Mouse (Mus musculus) adipocyte (in vitro differentiated cells): ENCODE data around the gene Olfr142.
"Not testable (repeated sequence)": the region's sequence is repeated elsewhere in the genome, so short reads cannot be mapped to it uniquely, and the experiment has no call there.

Experiments used
- DNase-seq: peaks from one replicate; pipeline ENCODE4 v3.0.0-alpha.2; 2016; ENCODE audit warnings: low spot score

Gene Olfr142

GRCm38 (mm10) chr2:90257492-90257891 lies at the start of gene Olfr142:
Gene Olfr142 (minus strand): TSS chr2:90257592.
- no peak for DNase-seq

GRCm38 (mm10) chr2:90292741-90293140 lies 35.3 kb upstream of the Olfr142 start, which contains the start of gene Olfr1272:
Gene Olfr1272 (minus strand): TSS chr2:90292841.
- no peak for DNase-seq

- no peak for DNase-seq
These were observed 13.5 kb upstream of the Olfr142 start, which contains the start of gene Olfr1271 for GRCm38 (mm10) chr2:90270932-90271331. Gene Olfr1271 (minus strand): TSS chr2:90271032.

- DNase-seq, result not testable (repeated sequence)
These were observed 33.0 kb downstream of the Olfr142 start, which contains the start of gene Olfr1506 for GRCm38 (mm10) chr2:90224393-90224792. Gene Olfr1506 (minus strand): TSS chr2:90224493.
